Mouse (Mus musculus): Measurements from ENCODE around the gene Cdkl1. TPM values are rescaled to one million over a fixed set of nuclear protein-coding genes. Genes with fewer than 3 reads are reported as not detected.

The Cdkl1 gene
- polyA plus RNA-seq (2012; rRNA removed; ENCODE audit: low replicate concordance) = 0.29 and 0.92 TPM in 2 replicates

GRCm38 (mm10) chr12:69790530-69791505 lies at the start of gene Cdkl1:
Gene Cdkl1 (minus strand): TSS chr12:69791267.

GRCm38 (mm10) chr12:69724711-69725460 lies 66.2 kb downstream of the Cdkl1 start, which contains the start of the genes L2hgdh and Atp5s:
Gene L2hgdh (minus strand): TSS chr12:69724873.
Gene Atp5s (plus strand): TSS chr12:69724950.

Other genes with a start within 250 kb of the Cdkl1 start
- gene Vcpkmt, start 208.2 kb downstream of the Cdkl1 start, polyA plus RNA-seq (2012; rRNA removed; ENCODE audit: low replicate concordance) = 5.0 and 5.3 TPM in 2 replicates
- gene Sos2, start 109.4 kb downstream of the Cdkl1 start, polyA plus RNA-seq (2012; rRNA removed; ENCODE audit: low replicate concordance) = 13.7 and 27.4 TPM in 2 replicates
- gene L2hgdh, start 66.4 kb downstream of the Cdkl1 start, polyA plus RNA-seq (2012; rRNA removed; ENCODE audit: low replicate concordance) = 3.4 and 8.3 TPM in 2 replicates
- gene Atp5s, start 66.3 kb downstream of the Cdkl1 start, polyA plus RNA-seq (2012; rRNA removed; ENCODE audit: low replicate concordance) = 17.1 and 20.7 TPM in 2 replicates
- 1.1 and 1.7 TPM in 2 replicates for gene Atl1, start 101.3 kb upstream of the Cdkl1 start, polyA plus RNA-seq (2012; rRNA removed; ENCODE audit: low replicate concordance)
- 5.5 and 15.0 TPM in 2 replicates for gene Map4k5, start 101.9 kb upstream of the Cdkl1 start, polyA plus RNA-seq (2012; rRNA removed; ENCODE audit: low replicate concordance)
- 15.3 and 41.1 TPM in 2 replicates for gene Sav1, start 195.7 kb upstream of the Cdkl1 start, polyA plus RNA-seq (2012; rRNA removed; ENCODE audit: low replicate concordance)

All from mammary gland, adult 2 months (tissue).